Mouse (Mus musculus) kidney, adult 2 months (tissue): ENCODE results near the gene Cradd.

ENCODE experiments used
- CTCF ChIP-seq: fragments of 200-500 bp; conservative IDR thresholded peaks from 2 replicates; pipeline ENCODE4 v1.5.1; 2011; ENCODE audit warnings: low read depth, mild to moderate bottlenecking, control low read depth, low read length, moderate library complexity, mixed read lengths; ENCODE audit not compliant: insufficient read depth, insufficient read length
- POLR2A ChIP-seq: fragments of 200-500 bp; IDR thresholded peaks from one replicate; pipeline ENCODE4 v1.6.1; 2011; ENCODE audit warnings: low read depth, low read length, control low read depth

- TF ChIP-seq CTCF (no peak), POLR2A (no peak)
Observed at GRCm38 (mm10) chr10:95133057-95133456, 190.9 kb downstream of the Cradd start.
